8 mouse cellular contexts compared by ENCODE assay signal in genomic region chr6:31114336-31115335, GRCm38 (mm10).
A peak's percentile ranks its signal among the peaks of the same experiment; 100 is the strongest.
DNase-seq lines count a peak whose midpoint lies in the region; ATAC-seq and TF ChIP-seq lines count a peak whose summit lies in the region.

No protein-coding gene starts in this region.

- no peak for TF ChIP-seq EP300 in heart, adult 2 months (IDR thresholded peaks at IDR 0.05; ENCODE audit: insufficient read depth, low read depth, low read length)

- 0 out of 2 replicates have a peak, but pooled peaks cover 2% of the 10 kb centered on the region for H3K9me3 ChIP-seq in liver, embryonic 16.5 days (replicated peaks; ENCODE audit: control insufficient read depth, low read length)
- no peaks in the 10 kb centered on the region for H3K9me3 ChIP-seq in midbrain, embryonic 16.5 days (replicated peaks; ENCODE audit: control insufficient read depth, low read length, poor library complexity, severe bottlenecking)
- H3K9me3 ChIP-seq in neural tube, embryonic 15.5 days (replicated peaks): no peaks in the 10 kb centered on the region

- peak overlapping the region; percentile 58 for H3K9ac ChIP-seq in heart, adult 2 months (ENCODE audit: low read depth, low read length)
- peak overlapping the region; percentile 33; the same call in 1 of the 2 replicates for H3K9ac ChIP-seq in liver, embryonic 16.5 days (ENCODE audit: low read depth, low read length)
- no peak overlapping the region for H3K9ac ChIP-seq in midbrain, embryonic 16.5 days (ENCODE audit: low read depth, low read length)
- no peak overlapping the region for H3K9ac ChIP-seq in neural tube, embryonic 15.5 days (replicated peaks)

- WGBS in heart, adult 2 months: 16% methylated on average over 19 of the region's 19 CpGs
- 37% methylated on average over 19 of the region's 19 CpGs for WGBS in liver, embryonic 16.5 days (ENCODE audit: insufficient replicate concordance)
- WGBS in midbrain, embryonic 16.5 days: 73% methylated on average over 19 of the region's 19 CpGs
- 76% methylated on average over 19 of the region's 19 CpGs for WGBS in neural tube, embryonic 15.5 days

- intact Hi-C loops in heart, adult 2 months (cut with DNase I): no loop called here
- intact Hi-C loops in heart, postnatal 10 days (cut with DNase I): no loop called here

- peak; percentile 14; the same call in 1 of the 2 replicates for ATAC-seq in liver, embryonic 16.5 days (ENCODE audit: low read depth)
- ATAC-seq in midbrain, embryonic 16.5 days: no peak
- ATAC-seq in neural tube, embryonic 15.5 days (ENCODE audit: low FRiP score): no peak

- no peaks in the 10 kb centered on the region for H3K27me3 ChIP-seq in heart, adult 2 months (ENCODE audit: control insufficient read depth, insufficient read depth, low read length)
- H3K27me3 ChIP-seq in testis, adult 2 months (ENCODE audit: control insufficient read depth, insufficient read depth, low read length): no peaks in the 10 kb centered on the region
- H3K27me3 ChIP-seq in liver, embryonic 16.5 days (ENCODE audit: control insufficient read depth, insufficient read depth, low read depth, low read length): no peaks in the 10 kb centered on the region
- H3K27me3 ChIP-seq in midbrain, embryonic 16.5 days (ENCODE audit: control insufficient read depth, insufficient read depth, low read depth, low read length): no peaks in the 10 kb centered on the region
- no peaks in the 10 kb centered on the region for H3K27me3 ChIP-seq in neural tube, embryonic 15.5 days (replicated peaks)

- peak; percentile 51 for DNase-seq in heart, adult 2 months
- DNase-seq in heart, postnatal 10 days: no peak
- no peak for DNase-seq in testis, postnatal 14 days (ENCODE audit: low spot score)
- DNase-seq in telencephalon, adult 2 months (ENCODE audit: low read depth, low spot score): peak; percentile 71

- peaks cover 23% of the 10 kb centered on the region for H3K36me3 ChIP-seq in heart, adult 2 months (ENCODE audit: control insufficient read depth, insufficient read depth, low read length)
- H3K36me3 ChIP-seq in testis, adult 2 months (ENCODE audit: control insufficient read depth, insufficient read depth, low read length): no peaks in the 10 kb centered on the region; the same call in 1 of the 2 replicates
- no peaks in the 10 kb centered on the region for H3K36me3 ChIP-seq in liver, embryonic 16.5 days (ENCODE audit: control insufficient read depth, insufficient read depth)
- H3K36me3 ChIP-seq in midbrain, embryonic 16.5 days (ENCODE audit: control insufficient read depth, insufficient read depth, low read length): no peaks in the 10 kb centered on the region
- H3K36me3 ChIP-seq in neural tube, embryonic 15.5 days: no peaks in the 10 kb centered on the region

- TF ChIP-seq POLR2A in heart, adult 2 months (IDR thresholded peaks at IDR 0.05; ENCODE audit: insufficient read depth, low read depth, low read length): 0 out of 2 replicates have a peak, but pooled peaks have one; percentile 29
- no peak for TF ChIP-seq POLR2A in testis, adult 2 months (IDR thresholded peaks at IDR 0.05; ENCODE audit: control insufficient read depth, low read depth, low read length)

- peaks cover 38% of the 10 kb centered on the region for H3K4me1 ChIP-seq in heart, adult 2 months (ENCODE audit: control insufficient read depth, insufficient read depth, low read length)
- H3K4me1 ChIP-seq in testis, adult 2 months (ENCODE audit: control insufficient read depth, insufficient read depth, low read length): no peaks in the 10 kb centered on the region; the same call in 1 of the 2 replicates
- H3K4me1 ChIP-seq in liver, embryonic 16.5 days (ENCODE audit: control insufficient read depth, low read depth, low read length): peaks cover 30% of the 10 kb centered on the region
- H3K4me1 ChIP-seq in midbrain, embryonic 16.5 days (ENCODE audit: control insufficient read depth, insufficient read depth, low read length): 0 out of 2 replicates have a peak, but pooled peaks cover 2% of the 10 kb centered on the region
- H3K4me1 ChIP-seq in neural tube, embryonic 15.5 days: peaks cover 4% of the 10 kb centered on the region; the same call in 1 of the 2 replicates

- peak overlapping the region; percentile 81 for H3K27ac ChIP-seq in heart, adult 2 months
- peak overlapping the region; percentile 50 for H3K27ac ChIP-seq in testis, adult 2 months (ENCODE audit: control insufficient read depth, insufficient read depth, low read depth, low read length)
- peak overlapping the region; percentile 62 for H3K27ac ChIP-seq in liver, embryonic 16.5 days (ENCODE audit: low read length)
- no peak overlapping the region for H3K27ac ChIP-seq in midbrain, embryonic 16.5 days (ENCODE audit: low read length)
- H3K27ac ChIP-seq in neural tube, embryonic 15.5 days (replicated peaks): no peak overlapping the region

- peak overlapping the region; percentile 40 for H3K4me2 ChIP-seq in liver, embryonic 16.5 days (ENCODE audit: low read depth, low read length)
- no peak overlapping the region for H3K4me2 ChIP-seq in midbrain, embryonic 16.5 days (ENCODE audit: low read length)
- no peak overlapping the region for H3K4me2 ChIP-seq in neural tube, embryonic 15.5 days

- TF ChIP-seq CTCF in heart, adult 2 months (IDR thresholded peaks at IDR 0.05): no peak
- TF ChIP-seq CTCF in testis, adult 2 months (IDR thresholded peaks at IDR 0.05; ENCODE audit: control insufficient read depth, insufficient read depth, insufficient replicate concordance, low read depth, low read length): no peak

- H3K4me3 ChIP-seq in heart, adult 2 months: peak overlapping the region; percentile 46
- no peak overlapping the region for H3K4me3 ChIP-seq in testis, adult 2 months (ENCODE audit: control insufficient read depth, low read depth, low read length)
- peak overlapping the region; percentile 31 for H3K4me3 ChIP-seq in liver, embryonic 16.5 days (ENCODE audit: low read depth, low read length)
- no peak overlapping the region for H3K4me3 ChIP-seq in midbrain, embryonic 16.5 days (ENCODE audit: low read depth, low read length)
- no peak overlapping the region for H3K4me3 ChIP-seq in neural tube, embryonic 15.5 days (replicated peaks)

- peaks cover 9% of the 10 kb centered on the region for H3K79me2 ChIP-seq in heart, adult 2 months (replicated peaks; ENCODE audit: control insufficient read depth, insufficient read depth, low read length)

Comparison
In these comparisons a context has a peak if more than half of its experiments do, and no peak if none do; other contexts are left out.
1. DNase-seq: peak in heart, adult 2 months (2 of 2) and telencephalon, adult 2 months (single experiment); none in heart, postnatal 10 days (0 of 2) and testis, postnatal 14 days (single experiment).
2. H3K27ac ChIP-seq: peak in heart, adult 2 months (single experiment), testis, adult 2 months (single experiment) and liver, embryonic 16.5 days (single experiment); none in midbrain, embryonic 16.5 days (single experiment) and neural tube, embryonic 15.5 days (single experiment).
3. H3K4me3 ChIP-seq: peak in heart, adult 2 months (single experiment) and liver, embryonic 16.5 days (single experiment); none in testis, adult 2 months (single experiment), midbrain, embryonic 16.5 days (single experiment) and neural tube, embryonic 15.5 days (single experiment).
4. H3K9ac ChIP-seq: peak in heart, adult 2 months (single experiment) and liver, embryonic 16.5 days (single experiment); none in midbrain, embryonic 16.5 days (single experiment) and neural tube, embryonic 15.5 days (single experiment).